Mouse (Mus musculus) small intestine, adult 10 weeks (tissue): Measurements from ENCODE around the gene Asah2. TPM values are rescaled to one million over a fixed set of nuclear protein-coding genes. Genes with fewer than 3 reads are reported as not detected.

Experiments
- polyA plus RNA-seq: library from polyadenylated mRNA; stranded (reverse); fragments of 350-450 nt; fragmentation: Illumina TruSeq; extraction: RNeasy Lipid Tissue Mini Kit (QIAGEN cat#74804); gene quantifications from one replicate; pipeline ENCODE4 v1.2.3, GENCODE M21; 2014; ENCODE audit warnings: low replicate concordance

The Asah2 gene
- polyA plus RNA-seq, result 1,063 TPM

GRCm38 (mm10) chr19:32107771-32108306, at the start of gene Asah2:
Asah2 (minus strand) TSS chr19:32108211.

Other genes with a start within 250 kb of the Asah2 start
- 133 TPM for gene A1cf, start 239.4 kb downstream of the Asah2 start, polyA plus RNA-seq